Mouse (Mus musculus) liver, adult 2 months (tissue): ENCODE measurements at regions not wholly inside any gene's neighbourhood (a gene's known extent, or its start where the extent isn't known, plus 50 kb on each side); places are given as distances from the start of the nearest gene placed in this dataset.
A peak's percentile ranks its signal among the peaks of the same experiment; 100 is the strongest.

Experiments used
- DNase-seq: peaks from one replicate; pipeline ENCODE4 v3.0.0-alpha.2; 2011; ENCODE audit warnings: low read depth, low spot score; ENCODE audit errors: extremely low read depth
- H3K27ac ChIP-seq: fragments of 200-500 bp; replicated peaks from 2 replicates; pipeline ENCODE4 v1.5.1; 2012; ENCODE audit warnings: low read depth, mild to moderate bottlenecking, control low read depth, inconsistent platforms, low read length; ENCODE audit not compliant: insufficient read depth
- H3K27me3 ChIP-seq: fragments of 200-500 bp; 2 replicates; pipeline ENCODE4 v1.6.1; 2012; ENCODE audit warnings: mild to moderate bottlenecking, moderate library complexity, low read length, inconsistent platforms; ENCODE audit not compliant: control insufficient read depth, insufficient read depth
- H3K36me3 ChIP-seq: fragments of 200-500 bp; 2 replicates; pipeline ENCODE4 v1.6.1; 2012; ENCODE audit warnings: low read length, inconsistent platforms; ENCODE audit not compliant: control insufficient read depth, insufficient read depth
- H3K4me1 ChIP-seq: fragments of 200-500 bp; 2 replicates; pipeline ENCODE4 v1.6.1; 2011; ENCODE audit warnings: low read length; ENCODE audit not compliant: control insufficient read depth, insufficient read depth
- H3K4me3 ChIP-seq: fragments of 200-500 bp; 2 replicates; pipeline ENCODE4 v1.5.1; 2011; ENCODE audit warnings: low read depth, mild to moderate bottlenecking, control low read depth, low read length, moderate library complexity; ENCODE audit not compliant: insufficient read depth
- H3K79me2 ChIP-seq: fragments of 200-500 bp; 2 replicates; pipeline ENCODE4 v1.6.1; 2012; ENCODE audit warnings: inconsistent platforms, mild to moderate bottlenecking, low read length, moderate library complexity; ENCODE audit not compliant: control insufficient read depth, insufficient read depth
- H3K9ac ChIP-seq: fragments of 200-500 bp; 2 replicates; pipeline ENCODE4 v1.6.1; 2012; ENCODE audit warnings: low read depth, mild to moderate bottlenecking, control low read depth, inconsistent platforms, low read length
- CTCF ChIP-seq: fragments of 200-500 bp; IDR thresholded peaks from 2 replicates; pipeline ENCODE4 v1.5.1; 2011; ENCODE audit warnings: low read depth, low read length, control low read depth
- POLR2A ChIP-seq: fragments of 200-500 bp; IDR thresholded peaks from 2 replicates; pipeline ENCODE4 v1.6.1; 2011; ENCODE audit warnings: low read length, control low read depth; ENCODE audit not compliant: insufficient read depth; ENCODE audit errors: extremely low read depth
- WGBS: fragments of 180-500 bp; shearing (Covaris S2); methylation state at CpG from one replicate; pipeline ENCODE4 v1.1.7; 2018; 5-methylcytosine and 5-hydroxymethylcytosine counted together

DNA sequence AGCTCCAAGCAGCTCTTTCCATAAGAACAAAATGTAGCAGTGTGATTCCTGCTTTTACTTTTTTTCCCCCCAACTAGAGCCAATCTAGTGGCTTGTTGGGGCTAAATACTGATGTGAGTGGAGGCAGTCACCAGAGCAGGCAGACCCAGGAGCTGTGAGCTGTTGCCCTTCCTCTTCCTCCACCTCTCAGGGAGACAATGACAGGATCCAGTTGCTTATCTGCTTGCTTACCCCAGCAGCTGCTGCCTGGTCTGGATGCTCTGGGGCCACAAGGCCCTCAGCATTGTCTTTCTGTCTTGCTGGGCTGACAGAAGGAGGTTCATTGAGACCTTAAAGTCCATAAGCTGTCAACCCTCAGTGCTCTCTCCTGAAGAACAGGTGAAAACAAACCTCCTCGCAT, 106.3 kb upstream of the Cd93 start:
- no peak overlapping the region for H3K4me3 ChIP-seq
- TF ChIP-seq CTCF (no peak), POLR2A (no peak)
- WGBS: 96% methylated on average over 1 of the region's 1 CpGs

DNA sequence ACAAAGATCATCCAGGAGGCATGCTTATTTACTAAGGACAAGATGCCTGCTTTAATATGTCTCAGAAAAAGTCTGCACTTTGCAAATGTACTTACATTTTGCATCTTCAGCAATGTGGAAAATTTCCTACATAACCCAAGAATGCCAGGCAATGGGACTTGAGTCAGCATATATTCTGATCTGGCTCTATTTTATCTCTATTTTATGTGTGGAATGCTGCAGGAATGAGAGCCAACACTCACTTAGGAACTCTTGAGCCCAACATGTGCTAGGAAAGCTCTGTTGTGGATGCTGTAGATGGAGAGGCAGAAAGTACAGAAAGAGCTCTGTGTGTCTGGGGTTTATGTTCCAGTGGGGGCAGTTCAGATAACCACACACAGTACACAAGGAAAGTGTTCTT, 99.0 kb upstream of the Cd93 start:
- TF ChIP-seq POLR2A (no peak), CTCF (no peak)
- no peak for DNase-seq

More for the DNA sequence above, 106.3 kb upstream of the Cd93 start:
- H3K79me2 ChIP-seq: no peaks in the 10 kb centered on the region
- H3K27ac ChIP-seq: no peak overlapping the region
- H3K36me3 ChIP-seq: no peaks in the 10 kb centered on the region
- H3K27me3 ChIP-seq: no peaks in the 10 kb centered on the region
- no peak for DNase-seq
- H3K4me1 ChIP-seq: no peaks in the 10 kb centered on the region
- H3K9ac ChIP-seq: no peak overlapping the region

DNA sequence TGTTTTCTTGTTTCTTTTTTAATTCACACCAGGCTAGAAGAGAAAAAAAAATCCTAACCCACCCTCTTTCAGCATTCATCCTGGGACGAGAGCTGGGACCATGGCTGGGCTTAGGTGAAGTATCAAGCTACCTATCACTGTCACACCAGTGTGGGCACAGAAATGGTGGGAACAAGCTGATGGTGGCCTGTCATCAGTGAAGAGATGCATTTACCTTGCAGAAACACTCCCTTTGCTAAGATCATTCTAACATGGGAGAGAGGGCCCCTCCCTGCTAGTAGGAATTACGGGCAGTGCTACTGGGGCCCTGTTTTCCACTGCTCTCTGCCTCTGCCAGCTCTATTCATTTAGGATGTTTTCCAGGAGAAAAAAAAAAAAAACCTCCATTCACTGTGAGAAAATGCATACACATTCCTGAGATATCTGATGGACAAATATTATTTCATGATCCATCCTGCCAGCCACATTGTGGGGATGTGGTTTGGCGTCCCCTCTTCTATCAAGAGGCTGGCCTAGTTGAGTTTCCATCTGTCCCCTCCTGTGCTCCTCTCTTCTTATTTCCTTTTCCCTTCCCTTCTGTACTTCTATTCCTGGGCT, 94.6 kb upstream of the Cd93 start:
- TF ChIP-seq CTCF (no peak), POLR2A (no peak)
- no peaks in the 10 kb centered on the region for H3K27me3 ChIP-seq
- no peak overlapping the region for H3K4me3 ChIP-seq
- WGBS: 87% methylated on average over 3 of the region's 3 CpGs
- no peaks in the 10 kb centered on the region for H3K79me2 ChIP-seq
- no peak overlapping the region for H3K27ac ChIP-seq
- H3K36me3 ChIP-seq: no peaks in the 10 kb centered on the region
- no peak for DNase-seq
- no peaks in the 10 kb centered on the region; the same call in 1 of the 2 replicates for H3K4me1 ChIP-seq
- H3K9ac ChIP-seq: no peak overlapping the region

More for the DNA sequence above, 99.0 kb upstream of the Cd93 start:
- no peaks in the 10 kb centered on the region for H3K27me3 ChIP-seq
- H3K4me1 ChIP-seq: no peaks in the 10 kb centered on the region
- no peaks in the 10 kb centered on the region for H3K79me2 ChIP-seq
- no peak overlapping the region for H3K4me3 ChIP-seq
- H3K27ac ChIP-seq: no peak overlapping the region
- no peaks in the 10 kb centered on the region for H3K36me3 ChIP-seq
- H3K9ac ChIP-seq: no peak overlapping the region

DNA sequence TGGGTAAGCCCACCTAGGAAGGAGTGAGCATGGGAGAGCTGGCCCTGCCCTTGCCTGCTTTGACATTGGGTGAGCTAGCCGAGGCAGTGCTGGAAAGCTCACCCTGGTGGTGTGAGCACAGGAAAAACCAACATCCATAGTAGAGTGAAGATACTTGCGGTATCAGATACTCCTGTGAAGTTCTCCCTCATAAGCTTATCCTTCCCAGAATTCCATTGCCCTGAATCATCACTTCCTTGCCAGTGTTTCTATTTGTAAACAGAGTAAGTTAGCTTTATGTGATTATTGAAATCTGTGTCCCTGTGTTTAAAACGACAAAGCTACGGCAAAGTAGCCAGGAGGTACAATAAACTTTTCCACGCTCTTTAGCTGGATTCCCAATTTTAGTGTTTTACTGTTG, 93.9 kb upstream of the Cd93 start:
- no peak for DNase-seq
- no peak for TF ChIP-seq CTCF
- TF ChIP-seq POLR2A: no peak
- H3K27ac ChIP-seq: no peak overlapping the region
- H3K27me3 ChIP-seq: no peaks in the 10 kb centered on the region
- no peak overlapping the region for H3K4me3 ChIP-seq
- 82% methylated on average over 5 of the region's 5 CpGs for WGBS
- H3K79me2 ChIP-seq: no peaks in the 10 kb centered on the region
- H3K36me3 ChIP-seq: no peaks in the 10 kb centered on the region
- H3K9ac ChIP-seq: no peak overlapping the region
- H3K4me1 ChIP-seq: no peaks in the 10 kb centered on the region; the same call in 1 of the 2 replicates

DNA sequence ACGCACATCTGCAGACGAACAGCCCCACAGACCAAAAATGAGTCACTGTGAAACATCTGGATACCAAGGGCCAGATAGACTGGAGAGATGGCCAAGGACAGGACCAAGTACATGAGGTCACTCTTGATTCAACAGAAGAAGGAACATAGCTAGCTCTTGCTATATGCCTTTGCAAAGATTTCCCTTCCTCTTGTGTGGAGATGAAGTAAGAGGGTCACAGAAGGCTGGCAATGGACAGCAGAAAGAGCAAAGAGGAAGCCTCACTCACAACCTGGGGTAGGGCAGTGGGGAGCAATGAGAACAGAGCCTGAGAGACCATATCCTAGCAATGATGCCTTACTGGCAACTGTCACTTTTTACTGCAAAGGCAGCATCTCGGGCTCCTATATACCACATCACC, 93.2 kb upstream of the Cd93 start:
- Histone ChIP-seq H3K27me3 (no peaks in the 10 kb centered on the region), H3K36me3 (no peaks in the 10 kb centered on the region), H3K9ac (no peak overlapping the region), H3K4me3 (no peak overlapping the region), H3K79me2 (no peaks in the 10 kb centered on the region), H3K27ac (no peak overlapping the region), H3K4me1 (no peaks in the 10 kb centered on the region; the same call in 1 of the 2 replicates)
- no peak for TF ChIP-seq POLR2A
- no peak for TF ChIP-seq CTCF
- DNase-seq: peak; percentile 4
- 100% methylated on average over 3 of the region's 3 CpGs for WGBS

- Histone ChIP-seq H3K4me1 (peaks cover 2% of the 10 kb centered on the region; the same call in 1 of the 2 replicates), H3K36me3 (no peaks in the 10 kb centered on the region), H3K27ac (no peak overlapping the region), H3K27me3 (no peaks in the 10 kb centered on the region), H3K79me2 (no peaks in the 10 kb centered on the region), H3K9ac (no peak overlapping the region), H3K4me3 (no peak overlapping the region)
- TF ChIP-seq CTCF (peak; percentile 47; the same call in 1 of the 2 replicates), POLR2A (no peak)
- 52% methylated on average over 5 of the region's 5 CpGs for WGBS
- DNase-seq: peak; percentile 24
Measured at GRCm38 (mm10) chr2:148535562-148536180, 92.3 kb upstream of the Cd93 start.
